Mouse (Mus musculus) forebrain, embryonic 16.5 days (tissue): ENCODE measurements around the gene Parg. TPM values are rescaled to one million over a fixed set of nuclear protein-coding genes. Genes with fewer than 3 reads are reported as not detected.

Experiments used
- ATAC-seq: fragments of 200-750 bp; cut with Nextera tagmentation; 2 replicates; pipeline ENCODE4 v1.8.0; 2017; ENCODE audit warnings: mild to moderate bottlenecking, moderate library complexity
- H3K27ac ChIP-seq: fragments of 300-500 bp; sonication (generic); 2 replicates; pipeline ENCODE4 v1.5.1; 2014; ENCODE audit warnings: low read length, control low read depth
- H3K27me3 ChIP-seq: fragments of 300-500 bp; sonication (generic); replicated peaks from 2 replicates; pipeline ENCODE4 v1.6.1; 2014; ENCODE audit warnings: low read length; ENCODE audit not compliant: control insufficient read depth, insufficient read depth
- H3K36me3 ChIP-seq: fragments of 300-500 bp; sonication (generic); 2 replicates; pipeline ENCODE4 v1.6.1; 2014; ENCODE audit not compliant: control insufficient read depth, insufficient read depth
- H3K4me1 ChIP-seq: fragments of 300-500 bp; sonication (generic); replicated peaks from 2 replicates; pipeline ENCODE4 v1.6.1; 2014; ENCODE audit warnings: low read length; ENCODE audit not compliant: control insufficient read depth, insufficient read depth
- H3K4me2 ChIP-seq: fragments of 300-500 bp; sonication (generic); 2 replicates; pipeline ENCODE4 v1.6.1; 2014; ENCODE audit warnings: mild to moderate bottlenecking, low read length, control low read depth
- H3K4me3 ChIP-seq: fragments of 300-500 bp; sonication (generic); replicated peaks from 2 replicates; pipeline ENCODE4 v1.5.1; 2014; ENCODE audit warnings: mild to moderate bottlenecking, low read length, control low read depth
- H3K9ac ChIP-seq: fragments of 300-500 bp; sonication (generic); replicated peaks from 2 replicates; pipeline ENCODE4 v1.6.1; 2014; ENCODE audit warnings: low read depth, low read length, control low read depth
- H3K9me3 ChIP-seq: fragments of 300-500 bp; sonication (generic); 2 replicates; pipeline ENCODE4 v1.6.1; 2016; ENCODE audit warnings: low read length; ENCODE audit not compliant: control insufficient read depth
- WGBS: fragments of 180-500 bp; shearing (Covaris S2); extraction: QIAGEN DNeasy Blood & Tissue Kit; methylation state at CpG from one replicate; pipeline ENCODE4 v1.1.7; 2014; 5-methylcytosine and 5-hydroxymethylcytosine counted together
- polyA plus RNA-seq: library from polyadenylated mRNA; unstranded; fragments of >200 nt; fragmentation: Nextera tagmentation; extraction: Ambion mirVana; gene quantifications from 2 replicates; pipeline ENCODE4 v1.2.1, GENCODE M21; 2015

Parg gene
- polyA plus RNA-seq, 1 experiment from 2014 or later, result 40.7 TPM

- 37% methylated on average over 12 of the region's 12 CpGs for WGBS
- Histone ChIP-seq H3K4me3 (no peak overlapping the region), H3K36me3 (no peaks in the 10 kb centered on the region), H3K27ac (no peak overlapping the region), H3K9ac (no peak overlapping the region), H3K4me1 (no peaks in the 10 kb centered on the region), H3K27me3 (no peaks in the 10 kb centered on the region), H3K9me3 (no peaks in the 10 kb centered on the region), H3K4me2 (no peak overlapping the region)
- no peak for ATAC-seq
Measured at GRCm38 (mm10) chr14:32301622-32302021, 99.9 kb downstream of the Parg start.

GRCm38 (mm10) chr14:32302423-32302822 is 100.7 kb downstream of the Parg start:
- Histone ChIP-seq H3K9me3 (no peaks in the 10 kb centered on the region), H3K36me3 (no peaks in the 10 kb centered on the region), H3K4me1 (no peaks in the 10 kb centered on the region), H3K9ac (no peak overlapping the region), H3K4me2 (no peak overlapping the region), H3K4me3 (no peak overlapping the region), H3K27ac (no peak overlapping the region), H3K27me3 (no peaks in the 10 kb centered on the region)
- no peak for ATAC-seq
- 83% methylated on average over 7 of the region's 7 CpGs for WGBS

GRCm38 (mm10) chr14:32304921-32305320 is 103.2 kb downstream of the Parg start:
- Histone ChIP-seq H3K4me1 (no peaks in the 10 kb centered on the region), H3K9me3 (no peaks in the 10 kb centered on the region), H3K27me3 (no peaks in the 10 kb centered on the region), H3K36me3 (no peaks in the 10 kb centered on the region), H3K4me2 (no peak overlapping the region), H3K27ac (no peak overlapping the region), H3K4me3 (no peak overlapping the region), H3K9ac (no peak overlapping the region)
- ATAC-seq, result no peak
- whole genome bisulfite sequencing, result 88% methylated on average over 8 of the region's 8 CpGs

DNA sequence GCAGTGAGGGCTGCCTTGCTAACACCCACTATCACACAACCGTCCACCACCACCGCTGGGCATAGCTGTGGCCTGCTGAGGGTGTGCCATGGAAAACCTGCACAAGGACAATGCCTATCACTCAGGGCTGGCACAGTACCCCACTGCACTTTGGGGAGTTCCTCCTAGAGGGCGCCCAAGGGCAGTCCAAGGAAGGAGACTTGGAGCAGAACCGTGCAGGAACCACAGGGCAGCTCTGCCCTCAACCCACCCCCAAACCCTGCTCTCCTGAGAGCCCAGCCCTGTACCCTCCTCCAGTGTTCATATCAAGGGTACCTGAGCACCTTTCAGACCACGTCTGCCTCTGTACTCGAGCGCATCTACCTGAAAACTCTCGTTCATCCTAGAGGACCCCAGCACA is 108.1 kb downstream of the Parg start:
- Histone ChIP-seq H3K27ac (no peak overlapping the region), H3K27me3 (no peaks in the 10 kb centered on the region), H3K36me3 (no peaks in the 10 kb centered on the region), H3K9ac (no peak overlapping the region), H3K9me3 (no peaks in the 10 kb centered on the region), H3K4me1 (no peaks in the 10 kb centered on the region), H3K4me2 (no peak overlapping the region), H3K4me3 (no peak overlapping the region)
- WGBS, result 43% methylated on average over 8 of the region's 8 CpGs
- ATAC-seq, result no peak

GRCm38 (mm10) chr14:32311381-32312035 is 109.8 kb downstream of the Parg start:
- Histone ChIP-seq H3K36me3 (no peaks in the 10 kb centered on the region), H3K9ac (no peak overlapping the region), H3K4me2 (no peak overlapping the region), H3K27me3 (no peaks in the 10 kb centered on the region), H3K27ac (no peak overlapping the region), H3K4me1 (no peaks in the 10 kb centered on the region), H3K9me3 (no peaks in the 10 kb centered on the region), H3K4me3 (no peak overlapping the region)
- ATAC-seq, result no peak
- WGBS, result 100% methylated on average over 2 of the region's 2 CpGs

GRCm38 (mm10) chr14:32317822-32318221 is 116.1 kb downstream of the Parg start:
- H3K4me3 ChIP-seq, result no peak overlapping the region

DNA sequence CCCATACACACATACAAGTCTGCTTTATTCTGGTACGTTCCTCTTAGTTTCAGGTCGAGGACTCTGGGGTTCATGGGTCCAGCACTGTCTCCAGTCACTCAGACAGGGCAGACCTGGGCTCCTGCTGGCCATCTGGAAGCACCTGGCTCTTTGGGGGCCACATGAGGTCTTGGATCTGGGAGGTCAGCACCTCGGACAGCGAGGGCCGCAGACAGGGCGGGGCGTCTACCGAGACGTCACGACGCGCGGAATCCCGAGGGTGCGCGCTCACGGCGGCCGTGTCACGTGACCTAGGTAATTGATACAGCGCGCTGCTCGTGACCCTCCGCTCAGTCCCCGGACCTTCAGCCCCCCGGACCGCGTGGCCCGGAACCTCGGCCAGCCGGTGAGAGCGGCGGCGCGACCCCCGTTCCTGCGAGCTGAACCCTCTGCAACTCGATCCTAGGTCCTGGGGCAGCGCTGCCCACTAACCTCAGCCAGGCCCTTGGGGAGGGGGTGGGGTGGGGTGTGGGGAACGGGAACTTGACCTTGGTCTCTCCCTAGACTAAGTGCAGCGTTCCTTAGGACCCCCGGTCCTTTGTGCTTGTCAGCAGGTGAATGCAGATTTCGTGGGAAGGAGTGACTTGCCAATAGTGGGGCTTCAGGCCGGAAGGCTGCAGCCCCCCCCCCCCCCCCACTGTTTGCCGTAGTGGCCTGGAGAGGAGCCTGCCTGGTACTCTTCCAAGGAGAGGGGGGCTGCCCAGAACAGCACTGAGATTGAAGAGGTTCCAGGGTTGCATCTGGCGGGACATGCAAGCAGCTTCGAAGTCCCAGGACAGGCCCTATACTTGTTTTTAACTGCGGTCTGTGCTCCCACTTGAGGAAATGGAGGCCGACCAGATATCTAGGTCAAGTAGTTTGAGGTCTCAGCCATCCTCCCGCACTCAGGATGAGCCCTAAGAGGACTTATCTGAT is 120.3 kb downstream of the Parg start, which contains the start of gene Ogdhl:
Ogdhl (plus strand) TSS at position 288 of the 954 bp plus-strand sequence.
- H3K4me2 ChIP-seq, result peak within 1 kb of the TSS; percentile 83
- ATAC-seq, result peak; percentile 80
- H3K36me3 ChIP-seq, result peaks cover 2% of the 10 kb centered on the region; the same call in 1 of the 2 replicates
- no peaks in the 10 kb centered on the region for H3K9me3 ChIP-seq
- H3K4me3 ChIP-seq, result peak within 1 kb of the TSS; percentile 78
- no peaks in the 10 kb centered on the region for H3K27me3 ChIP-seq
- H3K27ac ChIP-seq, result 0 out of 2 replicates have a peak within 1 kb of the TSS, but pooled peaks have one; percentile 25
- peaks cover 11% of the 10 kb centered on the region for H3K4me1 ChIP-seq
- 2% methylated on average over 50 of the region's 50 CpGs for WGBS
- peak within 1 kb of the TSS; percentile 93 for H3K9ac ChIP-seq

More at GRCm38 (mm10) chr14:32317822-32318221, 116.1 kb downstream of the Parg start:
- H3K27ac ChIP-seq, result no peak overlapping the region
- no peak overlapping the region for H3K9ac ChIP-seq
- no peaks in the 10 kb centered on the region for H3K36me3 ChIP-seq
- peaks cover 7% of the 10 kb centered on the region for H3K4me1 ChIP-seq
- no peak for ATAC-seq
- H3K9me3 ChIP-seq, result no peaks in the 10 kb centered on the region
- 8% methylated on average over 4 of the region's 4 CpGs for WGBS
- H3K27me3 ChIP-seq, result no peaks in the 10 kb centered on the region
- H3K4me2 ChIP-seq, result no peak overlapping the region

- ATAC-seq, result no peak
- no peak overlapping the region for H3K4me3 ChIP-seq
- H3K4me2 ChIP-seq, result no peak overlapping the region
- H3K36me3 ChIP-seq, result peaks cover 2% of the 10 kb centered on the region; the same call in 1 of the 2 replicates
- no peak overlapping the region for H3K9ac ChIP-seq
- 86% methylated on average over 5 of the region's 5 CpGs for WGBS
- no peaks in the 10 kb centered on the region for H3K27me3 ChIP-seq
- H3K27ac ChIP-seq, result no peak overlapping the region
- peaks cover 11% of the 10 kb centered on the region for H3K4me1 ChIP-seq
- H3K9me3 ChIP-seq, result no peaks in the 10 kb centered on the region
Measured at GRCm38 (mm10) chr14:32323221-32323620, 121.5 kb downstream of the Parg start.

GRCm38 (mm10) chr14:32327366-32327765 is 125.6 kb downstream of the Parg start:
- H3K27ac ChIP-seq, result no peak overlapping the region
- H3K36me3 ChIP-seq, result peaks cover 2% of the 10 kb centered on the region; the same call in 1 of the 2 replicates
- no peak for ATAC-seq
- WGBS, result 78% methylated on average over 9 of the region's 9 CpGs
- no peaks in the 10 kb centered on the region for H3K9me3 ChIP-seq
- no peak overlapping the region for H3K4me3 ChIP-seq
- H3K4me2 ChIP-seq, result no peak overlapping the region
- no peaks in the 10 kb centered on the region for H3K27me3 ChIP-seq
- H3K9ac ChIP-seq, result no peak overlapping the region
- H3K4me1 ChIP-seq, result peaks cover 10% of the 10 kb centered on the region
